Mouse (Mus musculus) hindbrain, embryonic 14.5 days (tissue): ENCODE results near the gene Ppp4r1. TPM values are rescaled to one million over a fixed set of nuclear protein-coding genes. Genes with fewer than 3 reads are reported as not detected.

Experiments used
- ATAC-seq: fragments of 200-750 bp; cut with Nextera tagmentation; 2 replicates; pipeline ENCODE4 v1.8.0; 2017; ENCODE audit warnings: moderate number of reproducible peaks, mild to moderate bottlenecking, moderate TSS enrichment, moderate library complexity; ENCODE audit not compliant: low FRiP score
- DNase-seq: peaks from one replicate; pipeline ENCODE4 v3.0.0-alpha.2; 2015; ENCODE audit warnings: low spot score
- H3K27ac ChIP-seq: fragments of 300-500 bp; sonication (generic); 2 replicates; pipeline ENCODE4 v1.5.1; 2014; ENCODE audit warnings: mild to moderate bottlenecking, moderate library complexity
- H3K27me3 ChIP-seq: fragments of 300-500 bp; sonication (generic); 2 replicates; pipeline ENCODE4 v1.6.1; 2014; ENCODE audit warnings: mild to moderate bottlenecking, low read length, mixed read lengths; ENCODE audit not compliant: control insufficient read depth, insufficient read depth
- H3K36me3 ChIP-seq: fragments of 300-500 bp; sonication (generic); replicated peaks from 2 replicates; pipeline ENCODE4 v1.6.1; 2014; ENCODE audit not compliant: control insufficient read depth, insufficient read depth
- H3K4me1 ChIP-seq: fragments of 300-500 bp; sonication (generic); replicated peaks from 2 replicates; pipeline ENCODE4 v1.6.1; 2014; ENCODE audit warnings: antibody characterized with exemption, low read length, mixed read lengths; ENCODE audit not compliant: control insufficient read depth, insufficient read depth
- H3K4me2 ChIP-seq: fragments of 300-500 bp; sonication (generic); replicated peaks from 2 replicates; pipeline ENCODE4 v1.6.1; 2014; ENCODE audit warnings: mild to moderate bottlenecking, moderate library complexity
- H3K4me3 ChIP-seq: fragments of 300-500 bp; sonication (generic); replicated peaks from 2 replicates; pipeline ENCODE4 v1.5.1; 2014; ENCODE audit warnings: mild to moderate bottlenecking, low read length
- H3K9ac ChIP-seq: fragments of 300-500 bp; sonication (generic); 2 replicates; pipeline ENCODE4 v1.6.1; 2014
- H3K9me3 ChIP-seq: fragments of 300-500 bp; sonication (generic); 2 replicates; pipeline ENCODE4 v1.6.1; 2016; ENCODE audit warnings: low read length; ENCODE audit not compliant: control insufficient read depth
- WGBS: fragments of 180-500 bp; shearing (Covaris S2); extraction: QIAGEN DNeasy Blood & Tissue Kit; methylation state at CpG from one replicate; pipeline ENCODE4 v1.1.7; 2014; 5-methylcytosine and 5-hydroxymethylcytosine counted together
- polyA plus RNA-seq: library from polyadenylated mRNA; unstranded; fragments of >200 nt; fragmentation: Nextera tagmentation; extraction: Ambion mirVana; gene quantifications from 2 replicates; pipeline ENCODE4 v1.2.1, GENCODE M21; 2014

Gene Ppp4r1
- polyA plus RNA-seq, 1 experiment from 2014 or later = 42.6 TPM

- Histone ChIP-seq H3K9me3 (no peaks in the 10 kb centered on the region), H3K4me3 (no peak overlapping the region), H3K27me3 (no peaks in the 10 kb centered on the region), H3K27ac (no peak overlapping the region), H3K4me2 (no peak overlapping the region), H3K9ac (no peak overlapping the region), H3K4me1 (no peaks in the 10 kb centered on the region; the same call in 1 of the 2 replicates), H3K36me3 (peaks cover 84% of the 10 kb centered on the region)
- 90% methylated on average over 13 of the region's 13 CpGs for WGBS
- DNase-seq = no peak
- no peak for ATAC-seq
These were observed 48.0 kb downstream of the Ppp4r1 start for GRCm38 (mm10) chr17:65830216-65830863.

GRCm38 (mm10) chr17:65833891-65834290 lies 51.5 kb downstream of the Ppp4r1 start:
- no peak for DNase-seq
- Histone ChIP-seq H3K9me3 (no peaks in the 10 kb centered on the region), H3K27ac (no peak overlapping the region), H3K4me2 (no peak overlapping the region), H3K4me3 (no peak overlapping the region), H3K36me3 (peaks cover 96% of the 10 kb centered on the region), H3K4me1 (no peaks in the 10 kb centered on the region), H3K9ac (no peak overlapping the region), H3K27me3 (no peaks in the 10 kb centered on the region)
- WGBS = 95% methylated on average over 3 of the region's 3 CpGs
- no peak for ATAC-seq

GRCm38 (mm10) chr17:65836746-65837145 lies 54.4 kb downstream of the Ppp4r1 start:
- ATAC-seq (no peak), DNase-seq (no peak)
- Histone ChIP-seq H3K4me1 (no peaks in the 10 kb centered on the region), H3K36me3 (peaks cover 96% of the 10 kb centered on the region), H3K27me3 (no peaks in the 10 kb centered on the region), H3K27ac (no peak overlapping the region), H3K9me3 (no peaks in the 10 kb centered on the region), H3K9ac (no peak overlapping the region), H3K4me2 (no peak overlapping the region), H3K4me3 (no peak overlapping the region)
- WGBS = 98% methylated on average over 3 of the region's 3 CpGs

GRCm38 (mm10) chr17:65839541-65840256 lies 57.3 kb downstream of the Ppp4r1 start:
- ATAC-seq (no peak), DNase-seq (no peak)
- Histone ChIP-seq H3K4me1 (no peaks in the 10 kb centered on the region), H3K27ac (no peak overlapping the region), H3K9me3 (no peaks in the 10 kb centered on the region), H3K36me3 (peaks cover 92% of the 10 kb centered on the region), H3K4me2 (no peak overlapping the region), H3K4me3 (no peak overlapping the region), H3K27me3 (no peaks in the 10 kb centered on the region), H3K9ac (no peak overlapping the region)
- 87% methylated on average over 7 of the region's 7 CpGs for WGBS

- Histone ChIP-seq H3K36me3 (peaks cover 89% of the 10 kb centered on the region), H3K4me2 (no peak overlapping the region), H3K9me3 (no peaks in the 10 kb centered on the region), H3K27ac (no peak overlapping the region), H3K4me3 (no peak overlapping the region), H3K9ac (no peak overlapping the region), H3K27me3 (no peaks in the 10 kb centered on the region), H3K4me1 (no peaks in the 10 kb centered on the region)
- WGBS = 81% methylated on average over 10 of the region's 10 CpGs
- DNase-seq (no peak), ATAC-seq (no peak)
These were observed 60.5 kb downstream of the Ppp4r1 start for GRCm38 (mm10) chr17:65842669-65843381.

GRCm38 (mm10) chr17:65845423-65845822 lies 63.0 kb downstream of the Ppp4r1 start:
- DNase-seq (no peak), ATAC-seq (no peak)
- WGBS = 92% methylated on average over 6 of the region's 6 CpGs
- Histone ChIP-seq H3K9me3 (no peaks in the 10 kb centered on the region), H3K36me3 (peaks cover 80% of the 10 kb centered on the region), H3K4me3 (no peak overlapping the region), H3K27ac (no peak overlapping the region), H3K4me2 (no peak overlapping the region), H3K27me3 (no peaks in the 10 kb centered on the region), H3K9ac (no peak overlapping the region), H3K4me1 (no peaks in the 10 kb centered on the region)

- Histone ChIP-seq H3K9me3 (no peaks in the 10 kb centered on the region), H3K36me3 (peaks cover 80% of the 10 kb centered on the region), H3K4me1 (no peaks in the 10 kb centered on the region), H3K27me3 (no peaks in the 10 kb centered on the region), H3K27ac (peak overlapping the region; percentile 41; the same call in 1 of the 2 replicates), H3K4me2 (no peak overlapping the region), H3K4me3 (no peak overlapping the region), H3K9ac (no peak overlapping the region)
- WGBS = 65% methylated on average over 11 of the region's 11 CpGs
- 0 out of 2 replicates have a peak, but pooled peaks have one; percentile 29 for ATAC-seq
- peak; percentile 46 for DNase-seq
These were observed 65.5 kb downstream of the Ppp4r1 start for GRCm38 (mm10) chr17:65847694-65848449.

- no peak overlapping the region for H3K4me2 ChIP-seq
- DNase-seq (no peak), ATAC-seq (no peak)
- no peaks in the 10 kb centered on the region for H3K27me3 ChIP-seq
- no peaks in the 10 kb centered on the region for H3K4me1 ChIP-seq
- H3K36me3 ChIP-seq = peaks cover 79% of the 10 kb centered on the region
- no peak overlapping the region for H3K27ac ChIP-seq
- WGBS = 94% methylated on average over 17 of the region's 17 CpGs
- H3K9ac ChIP-seq = no peak overlapping the region
- no peak overlapping the region for H3K4me3 ChIP-seq
- H3K9me3 ChIP-seq = no peaks in the 10 kb centered on the region
These were observed 68.1 kb downstream of the Ppp4r1 start for GRCm38 (mm10) chr17:65850487-65850886.

- no peak for DNase-seq
- ATAC-seq = no peak
- no peak overlapping the region for H3K27ac ChIP-seq
- H3K4me1 ChIP-seq = no peaks in the 10 kb centered on the region
- H3K9ac ChIP-seq = no peak overlapping the region
- no peaks in the 10 kb centered on the region for H3K27me3 ChIP-seq
- 86% methylated on average over 6 of the region's 6 CpGs for WGBS
- H3K4me2 ChIP-seq = no peak overlapping the region
- no peaks in the 10 kb centered on the region for H3K9me3 ChIP-seq
- peaks cover 79% of the 10 kb centered on the region for H3K36me3 ChIP-seq
- no peak overlapping the region for H3K4me3 ChIP-seq
These were observed 69.4 kb downstream of the Ppp4r1 start for GRCm38 (mm10) chr17:65851749-65852148.
